Mouse (Mus musculus): ENCODE measurements around the gene Arrdc5. TPM values are rescaled to one million over a fixed set of nuclear protein-coding genes. Genes with fewer than 3 reads are reported as not detected.

Gene Arrdc5
- not detected for total RNA-seq (2023)

GRCm38 (mm10) chr17:56300186-56300585 lies at the start of gene Arrdc5:
Gene Arrdc5 (minus strand): TSS chr17:56300286.

GRCm38 (mm10) chr17:56325450-56326152 lies 25.5 kb upstream of the Arrdc5 start, which contains the start of gene Kdm4b:
Gene Kdm4b (plus strand): TSS chr17:56326062.

GRCm38 (mm10) chr17:56303160-56303846 lies 3.2 kb upstream of the Arrdc5 start, which contains the start of gene Uhrf1:
Gene Uhrf1 (plus strand): TSS chr17:56303321.

GRCm38 (mm10) chr17:56292531-56293222 lies 7.4 kb downstream of the Arrdc5 start, which contains the start of gene Plin3:
Gene Plin3 (minus strand): TSS chr17:56292873.

GRCm38 (mm10) chr17:56276643-56277566 lies 23.2 kb downstream of the Arrdc5 start, which contains the start of gene Ticam1:
Gene Ticam1 (minus strand): TSS chr17:56276786.

GRCm38 (mm10) chr17:56256239-56256881 lies 43.7 kb downstream of the Arrdc5 start, which contains the start of gene Fem1a:
Gene Fem1a (plus strand): TSS chr17:56256810.

Other genes with a start within 250 kb of the Arrdc5 start
- gene Ubxn6, start 225.3 kb downstream of the Arrdc5 start, total RNA-seq (2023): 63.8 TPM
- 109 TPM for gene Hdgfl2, start 220.7 kb downstream of the Arrdc5 start, total RNA-seq (2023)
- gene Plin4, start 190.5 kb downstream of the Arrdc5 start, total RNA-seq (2023): not detected
- gene Plin5, start 182.7 kb downstream of the Arrdc5 start, total RNA-seq (2023): not detected
- gene Lrg1, start 178.3 kb downstream of the Arrdc5 start, total RNA-seq (2023): 0.37 TPM
- 0.15 TPM for gene Sema6b, start 159.9 kb downstream of the Arrdc5 start, total RNA-seq (2023)
- 13.9 TPM for gene Tnfaip8l1, start 137.8 kb downstream of the Arrdc5 start, total RNA-seq (2023)
- gene Mydgf, start 116.4 kb downstream of the Arrdc5 start, total RNA-seq (2023): 52.7 TPM
- 54.6 TPM for gene Dpp9, start 81.4 kb downstream of the Arrdc5 start, total RNA-seq (2023)
- 20.9 TPM for gene Fem1a, start 43.5 kb downstream of the Arrdc5 start, total RNA-seq (2023)
- 11.1 TPM for gene Ticam1, start 23.5 kb downstream of the Arrdc5 start, total RNA-seq (2023)
- gene Plin3, start 7.4 kb downstream of the Arrdc5 start, total RNA-seq (2023): 22.9 TPM
- 6.6 TPM for gene Uhrf1, start 3.0 kb upstream of the Arrdc5 start, total RNA-seq (2023)
- 74.3 TPM for gene Kdm4b, start 25.8 kb upstream of the Arrdc5 start, total RNA-seq (2023)
- gene Ptprs, start 176.2 kb upstream of the Arrdc5 start, total RNA-seq (2023): 13.2 TPM
- not detected for gene Znrf4, start 212.1 kb upstream of the Arrdc5 start, total RNA-seq (2023)

Measured in CD8-positive naive resting alpha-beta T cell, adult 57 days (primary cell).